Mouse (Mus musculus) liver, postnatal 0 days (tissue): Measurements from ENCODE around the gene Hist1h2bj.

Experiments used
- CTCF ChIP-seq: sonication (generic); IDR thresholded peaks from 2 replicates; pipeline ENCODE4 v1.5.1; 2016; ENCODE audit warnings: antibody characterized with exemption, low read depth
- EP300 ChIP-seq: IDR thresholded peaks from 2 replicates; pipeline ENCODE4 v1.6.1; 2016; ENCODE audit warnings: antibody characterized with exemption, low read depth, mild to moderate bottlenecking

DNA sequence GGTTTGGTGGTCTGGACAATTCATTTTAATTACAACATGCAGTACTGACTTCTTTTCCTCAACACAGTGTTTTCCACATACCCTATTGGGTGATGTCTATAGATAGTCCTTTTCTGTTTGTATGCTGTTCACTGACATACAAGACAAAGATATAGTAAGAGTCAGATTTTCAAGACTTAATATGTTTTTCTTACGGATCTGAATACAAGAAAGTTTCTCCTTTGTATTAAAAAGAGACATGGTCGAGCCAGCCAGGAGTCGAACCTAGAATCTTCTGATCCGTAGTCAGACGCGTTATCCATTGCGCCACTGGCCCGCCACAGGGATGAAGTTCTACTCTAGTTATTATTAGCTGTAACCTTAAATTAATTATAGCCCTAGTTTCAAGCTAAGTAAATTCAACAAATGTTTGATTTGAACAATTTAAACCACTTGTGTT, 22.1 kb upstream of the Hist1h2bj start:
- TF ChIP-seq CTCF (no peak), EP300 (peak; percentile 20; the same call in 1 of the 2 replicates)
